Mouse (Mus musculus): Measurements from ENCODE around the gene Fam168a. TPM values are rescaled to one million over a fixed set of nuclear protein-coding genes. Genes with fewer than 3 reads are reported as not detected.
"Not testable (repeated sequence)": the region's sequence is repeated elsewhere in the genome, so short reads cannot be mapped to it uniquely, and the experiment has no call there.

Gene Fam168a
- total RNA-seq, 2 experiments from 2014 or later: 3.4 to 8.1 TPM

- no peak for ATAC-seq (replicated peaks; ENCODE audit: low FRiP score, poor library complexity, severe bottlenecking)
Observed at GRCm38 (mm10) chr7:100699771-100700770, 6.4 kb upstream of the Fam168a start.

DNA sequence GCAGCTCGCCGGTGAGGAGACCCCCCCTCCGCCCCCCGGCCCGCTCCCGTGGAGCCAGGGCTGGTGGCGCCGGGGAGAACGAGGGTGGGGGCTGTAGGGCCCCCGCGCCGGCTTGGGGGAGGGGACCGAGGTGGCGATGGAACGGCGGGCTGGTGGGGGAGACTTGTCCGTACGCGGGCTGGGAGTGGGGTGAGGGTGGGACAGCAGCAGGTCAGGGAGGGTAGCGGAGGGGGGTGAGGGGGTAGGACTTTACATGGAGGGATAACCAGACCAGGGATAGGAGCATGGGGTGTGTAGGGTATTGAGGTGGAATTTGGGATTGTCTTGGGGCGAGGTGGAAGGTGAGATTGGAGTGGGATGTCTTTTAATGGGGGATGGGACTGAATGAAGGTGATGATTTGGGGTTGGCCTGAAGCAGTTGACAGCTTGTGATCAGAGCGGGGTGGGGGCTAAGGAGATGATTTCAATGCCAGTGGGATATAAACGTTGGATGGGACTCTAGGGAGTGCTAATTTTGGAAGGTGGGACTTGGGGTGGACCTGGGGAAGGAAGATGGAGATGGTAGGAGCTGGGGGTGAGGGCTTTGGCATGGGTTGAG lies 547 bp downstream of the Fam168a start:
- peak; percentile 13; the same call in 1 of the 2 replicates for ATAC-seq (replicated peaks; ENCODE audit: low FRiP score, poor library complexity, severe bottlenecking)

GRCm38 (mm10) chr7:100718741-100719140 lies 12.3 kb downstream of the Fam168a start:
- no peak for ATAC-seq (replicated peaks; ENCODE audit: low FRiP score, poor library complexity, severe bottlenecking)

GRCm38 (mm10) chr7:100722268-100722667 lies 15.8 kb downstream of the Fam168a start:
- no peak for ATAC-seq (replicated peaks; ENCODE audit: low FRiP score, poor library complexity, severe bottlenecking)

DNA sequence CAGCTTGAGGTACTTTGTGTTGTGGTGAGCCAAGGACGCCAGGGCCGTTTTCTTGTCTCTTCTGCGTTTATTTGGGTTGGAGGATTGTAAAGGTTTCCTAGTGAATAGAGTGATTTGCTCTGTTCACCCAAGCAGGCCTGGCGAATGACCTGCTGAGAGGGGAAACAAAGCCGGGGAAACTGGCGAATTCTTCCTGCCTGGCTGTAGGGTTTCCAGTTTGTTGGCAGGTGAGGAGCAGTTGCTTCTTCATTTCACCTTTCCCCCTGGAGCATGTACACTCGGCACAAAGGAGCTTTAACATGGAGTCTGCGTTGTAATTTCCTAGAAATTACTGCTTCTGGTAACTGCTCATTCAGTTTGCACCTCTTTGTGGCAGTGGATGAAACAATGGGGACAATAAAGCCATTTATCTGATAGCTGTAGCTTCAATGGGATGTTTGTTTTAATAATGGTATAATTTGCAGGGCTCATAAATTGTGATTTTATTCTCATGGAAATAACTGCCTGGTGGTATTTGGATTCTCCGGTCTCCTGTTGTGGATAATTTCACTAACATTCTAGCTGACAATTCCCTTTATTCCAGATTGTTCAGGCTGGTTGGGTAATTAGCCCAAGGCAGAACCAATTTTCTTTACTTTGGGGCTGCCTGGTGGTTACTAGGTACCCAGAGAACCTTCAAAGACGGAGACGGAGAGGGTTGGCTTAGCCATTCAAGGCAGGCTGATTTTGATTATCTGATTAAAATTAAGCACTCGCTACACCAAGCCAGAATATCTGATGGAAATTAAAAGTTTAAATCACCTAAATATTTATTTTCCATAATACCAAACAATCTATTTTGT lies 17.2 kb downstream of the Fam168a start:
- no peak for ATAC-seq (replicated peaks; ENCODE audit: low FRiP score, poor library complexity, severe bottlenecking)

- no peak for ATAC-seq (replicated peaks; ENCODE audit: low FRiP score, poor library complexity, severe bottlenecking)
Observed at GRCm38 (mm10) chr7:100727538-100728085, 21.2 kb downstream of the Fam168a start.

- no peak for ATAC-seq (replicated peaks; ENCODE audit: low FRiP score, poor library complexity, severe bottlenecking)
Observed at GRCm38 (mm10) chr7:100729778-100730177, 23.3 kb downstream of the Fam168a start.

DNA sequence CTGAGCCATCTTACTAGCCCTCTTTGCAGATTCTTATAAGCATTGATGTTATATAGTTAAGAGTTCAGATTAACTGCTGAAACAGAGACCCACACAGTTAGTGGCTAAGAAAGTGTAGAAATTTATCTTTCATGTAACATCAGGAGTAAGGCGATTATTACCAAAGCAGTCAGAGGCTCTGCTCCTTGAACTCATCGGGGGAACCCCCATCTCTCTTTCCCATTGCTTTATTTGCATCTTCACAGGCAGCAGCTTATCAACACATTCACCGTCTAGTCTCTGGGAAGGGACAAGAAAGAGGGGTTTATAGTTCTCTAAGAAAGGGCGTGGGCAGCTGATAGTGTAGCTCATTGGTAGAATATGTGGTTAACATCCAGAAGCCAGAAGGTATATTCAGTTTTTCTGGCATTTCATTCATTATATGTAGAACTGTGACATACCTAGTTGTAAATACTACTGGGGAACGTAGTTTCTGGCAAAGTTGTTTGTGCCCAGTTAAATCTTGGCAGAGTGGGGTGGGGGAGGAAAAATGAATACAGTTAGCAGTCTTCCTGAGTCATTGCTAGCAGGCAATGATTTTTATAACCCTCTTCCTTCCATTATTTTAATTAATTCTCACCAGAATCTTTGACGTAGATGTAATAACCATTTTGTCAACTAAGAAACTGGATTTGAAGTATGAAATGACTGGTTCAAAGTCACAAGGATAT lies 26.1 kb downstream of the Fam168a start:
- 0 out of 2 replicates have a peak, but pooled peaks have one; percentile 32 for ATAC-seq (replicated peaks; ENCODE audit: low FRiP score, poor library complexity, severe bottlenecking)

- peak; percentile 65 for ATAC-seq (replicated peaks; ENCODE audit: low FRiP score, poor library complexity, severe bottlenecking)
Observed at GRCm38 (mm10) chr7:100733051-100733813, 26.8 kb downstream of the Fam168a start.

- no peak for ATAC-seq (replicated peaks; ENCODE audit: low FRiP score, poor library complexity, severe bottlenecking)
Observed at GRCm38 (mm10) chr7:100734201-100734600, 27.8 kb downstream of the Fam168a start.

GRCm38 (mm10) chr7:100734905-100735304 lies 28.5 kb downstream of the Fam168a start:
- ATAC-seq (replicated peaks; ENCODE audit: low FRiP score, poor library complexity, severe bottlenecking): not testable (repeated sequence)

DNA sequence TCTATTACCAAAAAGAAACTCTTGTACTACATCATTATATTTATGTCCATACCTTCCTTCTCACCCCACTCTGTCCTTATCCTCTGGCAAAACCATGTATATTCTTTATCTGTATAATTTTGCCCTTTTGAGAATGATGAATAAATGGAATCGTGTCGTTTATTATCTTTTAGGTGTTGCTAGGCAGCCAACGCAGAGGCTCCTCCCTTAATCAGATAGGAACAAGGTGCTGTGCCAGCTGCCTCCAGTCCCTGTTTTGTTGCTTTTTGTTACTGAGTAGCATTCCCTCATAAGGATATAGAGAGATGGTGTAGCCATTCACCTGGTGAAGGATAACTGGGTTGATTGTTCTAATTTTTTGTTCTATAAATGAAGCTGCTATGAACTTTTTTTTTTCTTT lies 29.7 kb downstream of the Fam168a start:
- ATAC-seq (replicated peaks; ENCODE audit: low FRiP score, poor library complexity, severe bottlenecking): no peak; the same call in 1 of the 2 replicates

- no peak for ATAC-seq (replicated peaks; ENCODE audit: low FRiP score, poor library complexity, severe bottlenecking)
Observed at GRCm38 (mm10) chr7:100744372-100744771, 37.9 kb downstream of the Fam168a start.

GRCm38 (mm10) chr7:100750101-100750500 lies 43.7 kb downstream of the Fam168a start:
- ATAC-seq (replicated peaks; ENCODE audit: low FRiP score, poor library complexity, severe bottlenecking): peak; percentile 50; the same call in 1 of the 2 replicates

GRCm38 (mm10) chr7:100758718-100759117 lies 52.3 kb downstream of the Fam168a start:
- ATAC-seq (replicated peaks; ENCODE audit: low FRiP score, poor library complexity, severe bottlenecking): no peak

GRCm38 (mm10) chr7:100762726-100763125 lies 56.3 kb downstream of the Fam168a start:
- no peak; the same call in 1 of the 2 replicates for ATAC-seq (replicated peaks; ENCODE audit: low FRiP score, poor library complexity, severe bottlenecking)

GRCm38 (mm10) chr7:100767568-100767967 lies 61.1 kb downstream of the Fam168a start:
- ATAC-seq (replicated peaks; ENCODE audit: low FRiP score, poor library complexity, severe bottlenecking): no peak

DNA sequence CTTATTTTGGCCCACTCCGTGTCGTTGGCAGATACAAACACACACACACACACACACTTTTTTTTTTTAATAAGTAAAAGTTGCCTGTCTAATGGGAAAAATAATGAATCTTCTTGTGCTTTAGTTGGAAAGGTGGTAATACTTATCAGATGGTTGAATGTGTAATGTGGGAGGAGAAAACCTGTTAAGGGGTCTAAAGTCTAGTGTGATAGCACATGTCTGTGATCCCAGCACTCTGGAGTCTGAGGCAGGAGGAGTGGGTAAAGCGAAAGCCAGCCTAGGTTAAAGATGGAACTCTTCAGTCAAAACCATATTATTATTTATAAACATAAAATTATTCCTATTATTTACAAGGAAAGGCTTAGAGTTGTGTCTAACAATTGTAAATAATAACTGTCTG lies 61.6 kb downstream of the Fam168a start:
- no peak for ATAC-seq (replicated peaks; ENCODE audit: low FRiP score, poor library complexity, severe bottlenecking)
